Mouse (Mus musculus) thymus, adult 18-20 months (tissue): ENCODE results near the gene Kcnd3.

Source experiments
- DNase-seq, 2 experiments: peaks; one replicate each; pipeline ENCODE4 v3.0.0; 2022; ENCODE audit warnings: mixed read lengths in 2 of 2

The Kcnd3 gene

DNA sequence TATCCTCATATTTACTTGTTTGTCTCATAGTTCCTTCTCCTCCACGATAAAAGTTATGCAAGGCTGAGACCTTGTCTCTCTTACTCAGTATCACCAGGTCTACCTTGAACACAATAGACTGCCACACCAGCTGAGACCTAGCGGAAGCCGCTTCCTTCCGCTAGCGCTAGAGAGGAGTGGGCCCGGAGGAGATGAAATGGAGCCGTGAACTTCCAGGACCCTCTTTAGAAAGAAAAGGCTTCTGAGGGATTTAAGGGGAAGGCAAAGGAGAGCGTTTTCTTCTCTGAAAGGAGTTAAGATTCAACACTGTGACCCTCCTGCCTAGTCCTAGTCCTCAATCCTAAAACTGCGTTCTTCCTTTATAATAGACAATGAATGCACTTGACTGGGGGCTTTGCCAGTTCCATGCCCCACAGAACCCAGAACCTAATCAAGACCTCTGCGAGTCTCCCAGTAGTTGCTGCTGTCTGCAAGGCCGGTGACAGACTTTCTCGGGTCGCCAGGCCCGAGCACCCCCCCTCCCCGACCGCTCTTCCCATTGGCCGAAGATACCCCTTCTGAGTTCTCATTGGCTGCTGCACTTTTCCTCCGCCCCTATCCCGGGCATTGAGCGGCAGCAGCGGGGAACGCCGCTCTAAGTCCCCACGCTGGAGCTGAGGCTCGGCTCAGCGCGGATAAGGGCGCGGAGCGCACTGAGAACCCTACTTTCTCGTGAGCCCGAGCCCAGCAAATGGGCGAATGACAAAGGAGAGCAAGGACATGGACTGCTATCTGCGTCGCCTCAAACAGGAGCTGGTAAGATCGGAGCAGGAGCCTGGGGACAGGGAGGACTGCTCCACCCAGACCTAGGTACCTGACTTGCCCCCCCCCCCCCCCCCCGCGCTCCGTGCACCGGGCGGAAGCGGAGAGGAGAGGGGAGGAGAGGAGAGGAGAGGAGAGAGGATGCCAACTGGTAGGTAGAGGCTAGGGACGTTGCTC, 252.2 kb downstream of the Kcnd3 start, which contains the start of gene Inka2:
TSS of gene Inka2 (plus strand) at position 569 of the 978 bp plus-strand sequence.
- peak; percentile 71 to 76 for DNase-seq

DNA sequence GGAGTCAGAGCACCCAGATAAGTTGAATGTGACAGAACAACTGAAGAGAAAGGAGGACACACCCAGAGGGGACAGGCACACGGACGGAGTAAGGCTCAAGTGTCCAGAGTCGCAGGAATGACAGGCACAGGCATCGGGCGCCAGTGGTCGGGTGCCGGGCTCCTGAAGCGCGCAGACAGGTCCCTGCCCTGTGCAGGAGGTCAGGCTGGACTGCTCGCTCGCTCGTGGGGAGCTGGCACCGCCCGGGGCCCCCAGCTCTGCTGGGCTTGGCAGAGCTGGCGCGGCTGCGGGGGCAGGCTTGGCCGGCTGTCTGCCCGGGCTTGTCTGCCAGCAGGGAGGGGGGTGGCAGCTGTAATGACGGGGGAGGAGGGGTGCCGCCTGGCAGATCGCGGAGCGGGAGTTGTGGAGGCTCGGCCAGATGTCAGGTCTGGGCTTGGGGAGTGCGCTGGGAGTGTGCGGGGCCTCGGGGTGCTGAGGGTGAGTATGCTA, 253.0 kb downstream of the Kcnd3 start:
- peak; percentile 37 to 42 for DNase-seq

DNA sequence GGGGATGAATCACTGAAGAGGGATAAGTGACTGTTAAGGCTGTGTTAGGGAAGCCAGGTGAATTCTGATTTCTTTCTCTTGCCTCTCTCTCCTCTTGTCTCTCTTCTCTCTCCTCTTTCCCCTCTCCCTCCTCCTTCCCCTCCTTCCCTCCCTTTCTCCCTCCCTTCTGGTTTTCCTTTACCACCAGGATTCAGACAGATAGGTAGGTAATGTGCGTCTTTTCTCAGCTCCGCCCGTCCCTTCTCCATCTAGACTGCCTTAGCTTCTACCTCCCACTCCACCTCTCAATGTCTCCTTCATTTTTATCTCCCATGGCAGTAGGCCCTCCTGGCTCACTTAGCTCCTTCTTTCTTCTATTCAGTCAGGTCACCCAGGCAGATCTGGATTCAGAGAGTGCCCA, 253.4 kb downstream of the Kcnd3 start:
- no peak for DNase-seq

DNA sequence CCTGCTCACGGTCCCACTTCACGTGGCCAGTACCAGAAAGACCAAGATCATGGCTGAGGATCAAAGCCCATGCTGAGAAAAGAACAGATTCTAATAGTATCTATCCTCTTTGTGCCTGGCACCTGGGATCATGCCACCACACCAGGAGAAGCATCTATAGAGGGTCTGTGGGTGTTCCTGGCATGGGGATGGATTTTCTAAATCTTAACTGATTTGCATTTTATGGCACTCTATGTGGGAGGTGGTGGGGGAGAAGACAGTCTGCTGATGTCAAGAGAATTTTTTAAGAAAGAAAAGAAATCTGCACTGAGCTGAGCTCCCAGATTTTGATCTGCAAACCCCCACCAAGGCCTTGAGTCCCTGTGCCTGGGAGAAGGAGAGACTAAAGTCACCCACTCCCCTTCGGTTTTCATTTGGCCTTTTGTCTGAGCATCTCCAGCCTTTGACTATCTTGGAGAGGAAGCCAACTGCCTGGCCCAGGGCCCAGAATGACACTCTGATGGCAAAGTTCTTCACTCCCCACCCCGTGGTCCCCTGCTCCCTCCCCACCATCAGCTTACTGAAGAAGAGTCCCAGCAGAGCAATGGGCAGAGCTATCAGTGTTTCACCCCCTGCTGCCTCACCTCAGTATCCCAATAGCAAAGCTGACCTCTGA, 254.4 kb downstream of the Kcnd3 start:
- no peak for DNase-seq

DNA sequence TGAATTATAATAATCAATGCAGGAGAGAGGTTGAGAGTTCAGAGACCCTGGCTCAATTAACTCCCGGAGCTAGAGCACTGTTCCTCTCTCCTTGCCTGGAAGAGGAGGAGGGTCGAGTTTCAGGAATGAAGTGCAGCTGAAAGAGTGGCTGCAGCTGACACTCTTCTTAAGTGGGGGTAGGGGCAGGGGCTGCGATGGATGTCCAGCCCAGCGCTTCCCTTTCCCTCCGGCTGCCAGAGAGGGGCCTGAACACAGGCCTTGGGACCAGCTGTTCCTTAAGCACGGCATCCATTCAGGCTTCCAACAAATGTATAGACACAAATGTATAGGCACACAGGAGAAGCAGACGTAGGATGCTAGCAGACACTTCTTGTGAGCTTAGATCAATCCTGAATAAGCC, 255.5 kb downstream of the Kcnd3 start:
- no peak for DNase-seq

DNA sequence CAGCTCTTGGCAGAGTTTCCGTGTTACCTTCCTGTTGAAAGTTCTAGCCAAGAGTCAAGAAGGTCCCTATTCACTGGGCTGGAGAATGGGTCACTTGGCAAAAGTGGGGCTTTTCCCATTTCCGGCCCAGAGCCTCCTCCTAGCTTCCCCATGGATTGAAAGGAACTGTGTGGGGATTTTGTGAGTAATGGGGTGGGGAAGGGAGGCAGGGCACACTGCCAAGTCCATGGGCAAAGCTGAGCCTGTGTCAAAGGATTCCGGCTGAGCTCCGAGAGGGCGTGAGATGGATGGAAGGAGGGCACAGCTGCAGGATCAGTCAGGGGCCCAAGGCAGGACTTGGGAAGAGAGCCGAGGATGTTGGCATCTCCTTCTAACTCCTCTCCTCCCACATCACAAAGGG, 258.1 kb downstream of the Kcnd3 start:
- no peak for DNase-seq

DNA sequence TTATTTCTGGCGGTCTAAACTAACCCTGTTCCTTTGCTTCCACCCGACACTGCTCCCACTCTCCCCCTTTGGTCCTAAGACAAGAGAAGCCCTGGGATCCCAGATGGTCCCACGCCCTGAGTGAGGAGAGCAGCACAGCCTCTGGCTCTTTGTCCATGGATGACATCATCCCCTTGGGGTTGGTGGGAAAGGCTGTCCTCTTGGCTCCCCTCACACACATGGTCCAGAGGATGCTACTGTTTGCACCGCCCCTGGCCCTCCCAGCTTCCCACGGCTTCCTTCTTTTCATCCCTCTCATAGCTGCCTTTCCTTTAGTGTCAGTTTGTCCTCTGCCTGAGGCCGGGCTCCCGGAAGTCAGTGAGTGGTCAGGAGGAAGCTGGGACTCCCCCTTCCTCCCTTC, 259.6 kb downstream of the Kcnd3 start:
- no peak for DNase-seq

DNA sequence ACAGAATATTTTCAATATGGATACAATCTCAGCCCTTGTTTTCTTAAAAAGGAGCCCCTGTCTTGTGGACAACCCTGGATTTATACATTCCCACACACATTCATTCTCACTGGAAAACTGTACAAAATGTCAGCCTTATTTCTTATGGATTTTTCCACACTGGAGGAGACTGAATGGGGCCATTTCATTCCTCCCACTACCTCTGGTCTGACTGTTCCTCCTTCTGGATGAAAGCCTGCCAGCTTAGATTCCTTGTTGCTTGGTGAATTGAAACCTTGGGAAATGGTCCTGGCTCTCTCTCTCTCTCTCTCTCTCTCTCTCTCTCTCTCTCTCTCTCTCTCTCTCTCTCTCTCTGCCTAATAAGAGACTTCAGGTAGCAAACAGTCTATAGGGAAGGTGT, 260.7 kb downstream of the Kcnd3 start:
- no peak for DNase-seq

DNA sequence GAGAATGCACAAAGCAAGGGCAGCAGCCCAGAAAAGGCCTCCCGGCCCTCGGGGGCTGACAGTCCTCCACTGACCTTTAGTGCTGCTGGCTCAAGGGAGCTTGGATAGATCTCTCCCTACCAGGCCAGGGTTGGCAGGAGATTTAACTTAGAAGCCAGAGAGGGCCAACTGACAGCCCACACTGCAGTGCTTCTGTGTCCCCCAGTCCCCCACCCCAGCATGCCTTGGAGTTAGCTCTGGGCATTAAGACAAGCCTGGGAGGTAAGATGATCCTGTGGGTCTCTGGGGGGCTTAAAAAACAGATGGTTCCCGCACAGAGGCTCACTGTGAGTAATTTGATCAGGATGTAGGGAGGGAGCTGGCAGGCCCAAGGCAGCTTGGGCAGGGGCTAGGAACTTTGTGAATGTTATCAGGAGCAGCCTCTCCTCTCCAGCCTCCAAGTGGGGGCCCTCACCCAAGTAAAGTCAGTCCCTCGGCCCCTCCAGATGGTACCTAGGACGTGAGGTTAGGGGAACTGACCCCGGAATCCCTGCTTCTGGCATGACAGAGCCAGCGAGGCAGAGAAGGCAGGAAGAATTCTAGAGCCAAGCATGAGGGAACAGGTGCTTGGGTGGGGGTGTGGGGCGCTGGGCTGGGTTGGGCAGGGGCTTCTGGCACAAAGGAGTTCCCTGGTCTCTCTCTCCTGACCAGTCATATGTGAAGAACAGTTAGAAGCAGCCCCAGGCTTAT, 262.1 kb downstream of the Kcnd3 start:
- DNase-seq, result no peak

DNA sequence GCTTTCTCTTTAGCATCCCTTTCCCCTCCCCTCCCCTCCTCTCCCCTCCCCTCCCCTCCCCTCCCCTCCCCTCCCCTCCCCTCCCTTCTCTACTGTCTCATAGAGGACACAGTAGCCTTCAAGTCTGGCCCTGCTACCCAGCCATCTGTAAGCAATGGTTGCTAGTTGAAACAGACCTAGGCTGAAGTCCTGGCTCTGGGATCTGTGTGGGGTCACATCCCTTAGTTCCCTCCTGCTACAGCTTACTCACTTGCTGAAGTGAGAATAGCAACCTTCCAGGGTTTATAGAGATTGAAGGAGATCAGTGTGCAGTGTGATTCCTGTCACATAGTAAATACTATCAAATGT, 262.7 kb downstream of the Kcnd3 start:
- DNase-seq, result no peak

DNA sequence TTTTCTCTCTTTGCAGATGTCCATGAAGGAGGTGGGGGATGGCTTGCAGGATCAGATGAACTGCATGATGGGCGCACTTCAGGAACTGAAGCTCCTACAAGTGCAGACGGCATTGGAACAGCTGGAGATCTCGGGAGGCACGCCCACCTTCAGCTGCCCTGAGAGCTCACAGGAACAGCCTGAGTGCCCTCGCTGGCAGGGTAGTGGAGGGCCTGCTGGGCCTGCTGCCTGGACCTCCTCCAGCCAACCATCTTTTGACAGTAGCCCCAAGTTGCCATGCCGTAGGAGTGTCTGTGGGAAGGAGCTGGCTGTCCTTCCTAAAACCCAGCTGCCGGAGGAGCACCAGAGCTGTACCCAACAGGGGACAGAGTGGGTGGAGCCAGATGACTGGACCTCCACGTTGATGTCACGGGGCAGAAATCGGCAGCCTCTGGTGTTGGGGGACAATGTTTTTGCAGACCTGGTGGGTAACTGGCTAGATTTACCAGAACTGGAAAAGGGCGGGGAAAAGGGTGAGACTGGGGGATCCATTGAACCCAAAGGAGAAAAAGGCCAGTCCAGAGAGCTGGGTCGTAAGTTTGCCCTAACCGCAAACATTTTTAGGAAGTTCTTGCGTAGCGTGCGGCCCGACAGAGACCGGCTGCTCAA, 264.3 kb downstream of the Kcnd3 start:
- no peak for DNase-seq

DNA sequence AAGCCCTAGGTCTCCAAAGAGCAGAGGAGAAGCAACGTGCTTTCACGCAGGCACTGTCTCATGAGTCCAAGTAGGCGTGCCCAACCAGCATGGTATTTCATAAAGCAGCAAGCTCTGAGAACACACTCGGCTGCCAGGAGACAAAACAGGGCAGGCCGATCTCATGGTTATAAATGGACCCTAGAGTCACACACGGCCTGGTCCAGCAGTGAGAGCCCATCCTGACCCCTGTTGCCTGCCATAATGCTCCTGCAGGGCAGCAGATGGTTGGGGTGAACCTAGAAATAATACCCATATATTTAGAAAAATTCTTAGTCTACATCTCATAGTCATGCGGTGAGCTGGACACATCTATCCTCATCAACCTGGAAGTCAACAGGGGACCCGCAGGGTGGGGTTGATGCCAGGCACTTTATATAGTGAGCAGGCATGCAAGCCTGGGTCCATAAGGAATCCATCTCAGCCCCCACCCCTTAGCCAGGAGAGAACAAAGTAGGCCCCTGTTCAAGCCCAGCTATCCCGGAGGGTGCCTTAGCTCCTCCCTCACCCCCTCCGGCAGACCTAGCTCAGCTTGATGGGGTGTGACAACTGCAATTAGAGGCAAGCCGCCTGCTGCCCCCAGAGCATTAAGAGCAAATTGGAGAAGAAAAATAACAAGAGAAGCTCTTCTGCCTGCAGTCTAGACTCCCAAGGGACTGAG, 265.9 kb downstream of the Kcnd3 start:
- no peak for DNase-seq

DNA sequence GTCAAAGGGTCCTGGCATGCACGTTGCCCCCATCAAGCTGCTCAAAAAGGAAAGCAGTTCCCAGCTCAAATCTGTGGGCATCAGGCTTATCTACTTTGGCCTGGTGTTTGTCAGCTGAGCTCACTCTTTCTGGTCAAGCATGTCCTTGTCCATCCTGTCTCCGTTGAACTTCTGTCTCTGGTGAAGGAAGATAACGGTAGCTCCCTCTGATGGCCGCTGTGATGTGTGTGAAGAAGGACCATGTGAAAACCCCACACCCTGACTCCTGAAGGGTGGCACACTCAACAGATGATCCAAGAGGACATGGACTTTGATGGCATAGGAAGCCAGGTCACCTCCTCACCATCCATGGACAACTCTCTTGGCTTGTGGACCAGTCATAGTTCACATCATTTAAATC, 266.6 kb downstream of the Kcnd3 start:
- DNase-seq, result no peak

DNA sequence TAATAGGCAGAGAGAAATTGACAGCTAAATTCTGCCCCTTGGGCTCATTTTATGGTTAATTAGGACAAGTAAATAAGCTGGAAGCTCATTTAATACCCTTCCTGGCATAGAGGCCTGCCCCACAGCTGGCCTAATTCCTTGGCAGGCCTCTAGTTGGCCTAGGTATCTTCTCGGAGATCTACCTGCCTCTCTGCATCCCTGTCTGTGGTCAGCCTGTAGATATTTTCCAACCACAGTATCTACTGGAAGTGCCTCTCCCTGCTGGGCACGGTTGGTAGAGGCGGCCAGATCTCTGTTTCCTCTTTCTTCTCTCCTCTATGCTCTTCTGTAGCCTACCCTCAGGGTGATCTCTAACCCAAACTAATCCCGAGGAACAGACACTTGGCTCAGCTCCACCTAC, 267.8 kb downstream of the Kcnd3 start:
- DNase-seq, result no peak

DNA sequence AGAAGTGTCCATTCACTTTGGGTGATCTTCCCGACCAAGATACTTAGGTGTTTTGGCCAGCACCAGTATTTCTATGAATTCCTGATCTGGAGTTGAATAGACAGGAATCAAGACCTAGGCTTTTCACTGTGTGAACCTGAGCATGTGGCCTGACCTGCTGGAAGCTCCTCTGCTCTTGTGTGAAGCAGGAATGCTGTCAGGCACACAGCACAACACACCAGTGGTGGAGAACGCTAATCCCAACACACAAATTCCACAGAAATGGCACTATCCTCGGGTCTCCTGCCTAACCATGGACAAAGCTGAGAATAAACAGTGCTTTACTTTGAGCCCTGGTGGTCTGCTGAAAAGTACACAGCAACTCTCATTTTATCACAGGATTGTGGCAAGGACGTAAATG, 268.4 kb downstream of the Kcnd3 start:
- no peak for DNase-seq

DNA sequence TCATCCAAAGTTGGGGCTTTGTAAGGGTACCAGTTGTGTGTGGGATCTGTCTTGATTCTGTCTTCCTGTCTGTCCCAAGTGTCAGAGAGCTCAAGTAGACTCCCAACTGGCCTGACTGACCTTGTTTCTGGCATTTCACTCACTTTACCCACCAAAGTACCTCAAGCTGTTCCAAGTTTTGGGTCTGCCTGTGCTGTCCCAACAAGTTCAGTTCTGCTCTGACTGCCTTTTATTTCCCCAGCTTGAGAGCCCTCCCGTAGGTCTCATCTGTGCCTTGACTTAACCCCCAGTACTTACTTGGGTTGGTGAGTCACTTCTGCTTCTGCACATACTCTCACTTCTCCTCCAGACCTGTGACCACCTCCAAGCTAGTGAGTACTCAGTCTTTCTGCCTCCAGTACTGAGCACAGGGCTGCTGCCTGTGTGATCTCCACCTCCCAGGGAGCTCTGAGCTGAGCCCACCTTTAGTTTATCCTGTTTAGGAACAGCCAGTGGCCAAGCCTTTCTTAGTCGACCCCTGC, 269.6 kb downstream of the Kcnd3 start:
- DNase-seq, result no peak

DNA sequence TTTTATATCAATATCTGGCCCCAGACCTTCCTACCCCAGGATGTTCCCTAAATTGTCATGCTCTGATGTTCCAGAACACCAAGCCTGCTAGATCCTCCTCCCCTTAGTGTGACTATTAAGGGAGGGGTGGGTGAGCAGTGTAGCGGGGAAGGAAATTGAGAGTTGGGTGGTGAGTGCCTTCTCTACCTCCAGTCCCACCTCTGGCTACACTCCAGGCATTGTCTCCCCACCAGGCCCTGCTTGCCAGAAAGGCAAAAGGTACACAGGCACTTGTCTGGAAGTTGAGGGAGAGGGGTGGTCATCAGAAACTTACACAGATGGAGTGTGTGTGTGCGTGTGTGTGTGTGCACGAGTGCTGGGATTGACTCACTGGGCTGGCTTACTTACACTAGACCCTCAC, 270.4 kb downstream of the Kcnd3 start:
- no peak for DNase-seq
